Mouse (Mus musculus) liver, adult 2 months (tissue): ENCODE measurements around the gene Got1. TPM values are rescaled to one million over a fixed set of nuclear protein-coding genes. Genes with fewer than 3 reads are reported as not detected.
"Not testable (repeated sequence)": the region's sequence is repeated elsewhere in the genome, so short reads cannot be mapped to it uniquely, and the experiment has no call there.

Experiments
- DNase-seq: peaks from one replicate; pipeline ENCODE4 v3.0.0-alpha.2; 2011; ENCODE audit warnings: low read depth, low spot score; ENCODE audit errors: extremely low read depth
- H3K27ac ChIP-seq: fragments of 200-500 bp; replicated peaks from 2 replicates; pipeline ENCODE4 v1.5.1; 2012; ENCODE audit warnings: low read depth, mild to moderate bottlenecking, control low read depth, inconsistent platforms, low read length; ENCODE audit not compliant: insufficient read depth
- H3K27me3 ChIP-seq: fragments of 200-500 bp; 2 replicates; pipeline ENCODE4 v1.6.1; 2012; ENCODE audit warnings: mild to moderate bottlenecking, moderate library complexity, low read length, inconsistent platforms; ENCODE audit not compliant: control insufficient read depth, insufficient read depth
- H3K36me3 ChIP-seq: fragments of 200-500 bp; 2 replicates; pipeline ENCODE4 v1.6.1; 2012; ENCODE audit warnings: low read length, inconsistent platforms; ENCODE audit not compliant: control insufficient read depth, insufficient read depth
- H3K4me1 ChIP-seq: fragments of 200-500 bp; 2 replicates; pipeline ENCODE4 v1.6.1; 2011; ENCODE audit warnings: low read length; ENCODE audit not compliant: control insufficient read depth, insufficient read depth
- H3K4me3 ChIP-seq: fragments of 200-500 bp; 2 replicates; pipeline ENCODE4 v1.5.1; 2011; ENCODE audit warnings: low read depth, mild to moderate bottlenecking, control low read depth, low read length, moderate library complexity; ENCODE audit not compliant: insufficient read depth
- H3K79me2 ChIP-seq: fragments of 200-500 bp; 2 replicates; pipeline ENCODE4 v1.6.1; 2012; ENCODE audit warnings: inconsistent platforms, mild to moderate bottlenecking, low read length, moderate library complexity; ENCODE audit not compliant: control insufficient read depth, insufficient read depth
- H3K9ac ChIP-seq: fragments of 200-500 bp; 2 replicates; pipeline ENCODE4 v1.6.1; 2012; ENCODE audit warnings: low read depth, mild to moderate bottlenecking, control low read depth, inconsistent platforms, low read length
- CTCF ChIP-seq: fragments of 200-500 bp; IDR thresholded peaks from 2 replicates; pipeline ENCODE4 v1.5.1; 2011; ENCODE audit warnings: low read depth, low read length, control low read depth
- POLR2A ChIP-seq: fragments of 200-500 bp; IDR thresholded peaks from 2 replicates; pipeline ENCODE4 v1.6.1; 2011; ENCODE audit warnings: low read length, control low read depth; ENCODE audit not compliant: insufficient read depth; ENCODE audit errors: extremely low read depth
- WGBS: fragments of 180-500 bp; shearing (Covaris S2); methylation state at CpG from one replicate; pipeline ENCODE4 v1.1.7; 2018; 5-methylcytosine and 5-hydroxymethylcytosine counted together
- polyA plus RNA-seq: library from polyadenylated mRNA; depleted of rRNA; stranded (reverse); fragments of >200 nt; gene quantifications from 2 replicates; pipeline ENCODE4 v1.2.3, GENCODE M21; 2012
- total RNA-seq: library from RNA; depleted of rRNA; stranded (reverse); fragments of >200 nt; gene quantifications from 2 replicates; pipeline ENCODE4 v1.2.3, GENCODE M21; 2014

Gene Got1
- total and polyA plus RNA-seq, 2 experiments: 206 to 272 TPM

GRCm38 (mm10) chr19:43505441-43505840, 19.0 kb downstream of the Got1 start:
- no peaks in the 10 kb centered on the region; the same call in 1 of the 2 replicates for H3K79me2 ChIP-seq
- H3K27ac ChIP-seq: no peak overlapping the region
- no peak overlapping the region for H3K4me3 ChIP-seq
- no peak for DNase-seq
- TF ChIP-seq POLR2A (no peak), CTCF (no peak)
- H3K9ac ChIP-seq: no peak overlapping the region
- WGBS: 91% methylated on average over 12 of the region's 12 CpGs
- peaks cover 3% of the 10 kb centered on the region; the same call in 1 of the 2 replicates for H3K4me1 ChIP-seq
- H3K27me3 ChIP-seq: no peaks in the 10 kb centered on the region
- peaks cover 77% of the 10 kb centered on the region for H3K36me3 ChIP-seq

- H3K27ac ChIP-seq, H3K79me2 ChIP-seq, H3K27me3 ChIP-seq, DNase-seq, H3K4me1 ChIP-seq, H3K9ac ChIP-seq, H3K4me3 ChIP-seq: not testable (repeated sequence)
- 87% methylated on average over 9 of the region's 9 CpGs for WGBS
- H3K36me3 ChIP-seq: peaks cover 79% of the 10 kb centered on the region
Observed at GRCm38 (mm10) chr19:43503593-43503992, 20.8 kb downstream of the Got1 start.

- Histone ChIP-seq H3K79me2 (no peaks in the 10 kb centered on the region), H3K27me3 (no peaks in the 10 kb centered on the region), H3K4me3 (no peak overlapping the region), H3K9ac (no peak overlapping the region), H3K27ac (no peak overlapping the region), H3K4me1 (no peaks in the 10 kb centered on the region), H3K36me3 (peaks cover 69% of the 10 kb centered on the region)
- DNase-seq: no peak
- TF ChIP-seq CTCF (no peak), POLR2A (no peak)
- WGBS: 72% methylated on average over 11 of the region's 11 CpGs
Observed at GRCm38 (mm10) chr19:43502630-43503029, 21.8 kb downstream of the Got1 start.

GRCm38 (mm10) chr19:43498874-43499273, 25.5 kb downstream of the Got1 start:
- 46% methylated on average over 7 of the region's 7 CpGs for WGBS
- Histone ChIP-seq H3K27me3 (no peaks in the 10 kb centered on the region), H3K4me1 (peaks cover 2% of the 10 kb centered on the region; the same call in 1 of the 2 replicates), H3K9ac (no peak overlapping the region), H3K4me3 (no peak overlapping the region), H3K27ac (no peak overlapping the region; the same call in 1 of the 2 replicates), H3K79me2 (no peaks in the 10 kb centered on the region), H3K36me3 (peaks cover 43% of the 10 kb centered on the region)
- TF ChIP-seq POLR2A (no peak), CTCF (no peak)
- peak; percentile 83 for DNase-seq

- WGBS: 69% methylated on average over 7 of the region's 7 CpGs
- Histone ChIP-seq H3K36me3 (peaks cover 30% of the 10 kb centered on the region), H3K79me2 (no peaks in the 10 kb centered on the region), H3K4me3 (no peak overlapping the region), H3K9ac (no peak overlapping the region), H3K4me1 (peaks cover 2% of the 10 kb centered on the region; the same call in 1 of the 2 replicates), H3K27me3 (no peaks in the 10 kb centered on the region), H3K27ac (no peak overlapping the region)
- peak; percentile 33 for DNase-seq
- TF ChIP-seq POLR2A: no peak
- TF ChIP-seq CTCF: no peak
Observed at GRCm38 (mm10) chr19:43497440-43497839, 27.0 kb downstream of the Got1 start.

- H3K27me3 ChIP-seq: no peaks in the 10 kb centered on the region
- H3K27ac ChIP-seq: no peak overlapping the region
- 11% methylated on average over 5 of the region's 5 CpGs for WGBS
- H3K36me3 ChIP-seq: peaks cover 18% of the 10 kb centered on the region
- no peaks in the 10 kb centered on the region for H3K79me2 ChIP-seq
- TF ChIP-seq CTCF (peak; percentile 40; the same call in 1 of the 2 replicates), POLR2A (no peak)
- DNase-seq: peak; percentile 62
- H3K9ac ChIP-seq: no peak overlapping the region
- H3K4me3 ChIP-seq: no peak overlapping the region
- peaks cover 2% of the 10 kb centered on the region; the same call in 1 of the 2 replicates for H3K4me1 ChIP-seq
Observed at GRCm38 (mm10) chr19:43495846-43496245, 28.6 kb downstream of the Got1 start.
